Mouse (Mus musculus): ENCODE results near the gene Thra. TPM values are rescaled to one million over a fixed set of nuclear protein-coding genes. Genes with fewer than 3 reads are reported as not detected.

Gene Thra
- total and polyA plus RNA-seq, 3 experiments: 22.0 to 50.9 TPM; not detected in 1

- no peak for TF ChIP-seq RAD21 (IDR thresholded peaks at IDR 0.05; ENCODE audit: low read depth, low read length)
- 0 out of 2 replicates have a peak, but pooled peaks have one; percentile 29 for TF ChIP-seq ZMIZ1 (IDR thresholded peaks at IDR 0.05; ENCODE audit: low read depth, low read length)
- TF ChIP-seq HCFC1 (IDR thresholded peaks at IDR 0.05; ENCODE audit: low read depth, low read length): no peak
- peak; percentile 93 for TF ChIP-seq MAZ (IDR thresholded peaks at IDR 0.05; ENCODE audit: low read depth, low read length)
- TF ChIP-seq ETS1 (IDR thresholded peaks at IDR 0.05; ENCODE audit: low read depth, low read length): peak; percentile 78
These were observed 15.4 kb downstream of the Thra start (continued) for GRCm38 (mm10) chr11:98755726-98756380.

GRCm38 (mm10) chr11:98756711-98757110 lies 16.3 kb downstream of the Thra start:
- Histone ChIP-seq H3K4me3 (ENCODE audit: control insufficient read depth in 1 of 2, insufficient read depth in 1 of 2, low read depth in 2 of 2, low read length in 2 of 2) (no peak overlapping the region), H3K27ac (ENCODE audit: control insufficient read depth, low read depth, low read length) (no peak overlapping the region), H3K27me3 (ENCODE audit: control insufficient read depth in 1 of 2, insufficient read depth in 2 of 2, low read length in 2 of 2) (no peaks in the 10 kb centered on the region), H3K9me3 (replicated peaks; ENCODE audit: insufficient read depth, low read length) (no peaks in the 10 kb centered on the region), H3K36me3 (ENCODE audit: control insufficient read depth in 1 of 2, insufficient read depth in 2 of 2, low read length in 2 of 2) (peaks cover 0 to 34% of the 10 kb centered on the region in 2 experiments; a peak in 3 of 4 replicates), H3K4me1 (ENCODE audit: control insufficient read depth in 1 of 2, insufficient read depth in 2 of 2, low read length in 2 of 2) (peaks cover 34 to 41% of the 10 kb centered on the region in 2 experiments), H3K79me2 (ENCODE audit: control insufficient read depth, insufficient read depth, low read length, poor library complexity) (peaks cover 5% of the 10 kb centered on the region), H3K9ac (ENCODE audit: control insufficient read depth, low read depth, low read length, poor library complexity, severe bottlenecking) (no peak overlapping the region)
- no peak for DNase-seq (ENCODE audit: low read depth, low spot score)
- TF ChIP-seq GATA1 (IDR thresholded peaks at IDR 0.05; ENCODE audit: low read depth, low read length) (no peak), KAT2A (conservative IDR thresholded peaks at IDR 0.05; ENCODE audit: low read depth, low read length) (no peak), MYC (IDR thresholded peaks at IDR 0.05; ENCODE audit: low read depth, low read length) (no peak), ELF1 (IDR thresholded peaks at IDR 0.05; ENCODE audit: low read depth, low read length) (no peak), TBP (IDR thresholded peaks at IDR 0.05; ENCODE audit: low read depth, low read length) (no peak), CHD2 (IDR thresholded peaks at IDR 0.05; ENCODE audit: low read length) (no peak), RCOR1 (IDR thresholded peaks at IDR 0.05; ENCODE audit: low read depth, low read length) (no peak), POLR2A (IDR thresholded peaks at IDR 0.05; ENCODE audit: control insufficient read depth in 1 of 2, insufficient read depth in 1 of 2, low read depth in 1 of 2, low read length in 2 of 2, poor library complexity in 1 of 2) (no peak), SIN3A (IDR thresholded peaks at IDR 0.05; ENCODE audit: low read length) (no peak), MAFK (IDR thresholded peaks at IDR 0.05; ENCODE audit: borderline replicate concordance, low read depth, low read length) (no peak), USF2 (IDR thresholded peaks at IDR 0.05; ENCODE audit: borderline replicate concordance in 1 of 2, insufficient read depth in 1 of 2, low read depth in 1 of 2, low read length in 2 of 2) (no peak), UBTF (IDR thresholded peaks at IDR 0.05; ENCODE audit: borderline replicate concordance, insufficient read depth, low read depth, low read length) (no peak), HCFC1 (IDR thresholded peaks at IDR 0.05; ENCODE audit: low read depth, low read length) (no peak), RAD21 (IDR thresholded peaks at IDR 0.05; ENCODE audit: low read depth, low read length) (no peak), MYB (IDR thresholded peaks at IDR 0.05; ENCODE audit: low read depth, low read length) (no peak), NELFE (IDR thresholded peaks at IDR 0.05; ENCODE audit: low read depth, low read length) (no peak), CTCF (IDR thresholded peaks at IDR 0.05 in 2 of 3, conservative IDR thresholded peaks at IDR 0.05 in 1 of 3; ENCODE audit: control insufficient read depth in 1 of 3, insufficient read depth in 1 of 3, low read depth in 2 of 3, low read length in 3 of 3, poor library complexity in 1 of 3, severe bottlenecking in 1 of 3) (no peak), ZKSCAN1 (IDR thresholded peaks at IDR 0.05; ENCODE audit: low read depth, low read length) (no peak)

Measured in MEL (cell line).